Mouse (Mus musculus) cortical plate, adult 2 months (tissue): Measurements from ENCODE around the gene Parp16.

Experiments
- CTCF ChIP-seq: fragments of 200-500 bp; IDR thresholded peaks from 2 replicates; pipeline ENCODE4 v1.5.1; 2011; ENCODE audit warnings: mild to moderate bottlenecking, control low read depth, low read length; ENCODE audit not compliant: insufficient read depth; ENCODE audit errors: extremely low read depth
- POLR2A ChIP-seq: fragments of 200-500 bp; IDR thresholded peaks from 2 replicates; pipeline ENCODE4 v1.6.1; 2011; ENCODE audit warnings: mild to moderate bottlenecking, low read length, control low read depth; ENCODE audit not compliant: insufficient read depth; ENCODE audit errors: extremely low read depth

DNA sequence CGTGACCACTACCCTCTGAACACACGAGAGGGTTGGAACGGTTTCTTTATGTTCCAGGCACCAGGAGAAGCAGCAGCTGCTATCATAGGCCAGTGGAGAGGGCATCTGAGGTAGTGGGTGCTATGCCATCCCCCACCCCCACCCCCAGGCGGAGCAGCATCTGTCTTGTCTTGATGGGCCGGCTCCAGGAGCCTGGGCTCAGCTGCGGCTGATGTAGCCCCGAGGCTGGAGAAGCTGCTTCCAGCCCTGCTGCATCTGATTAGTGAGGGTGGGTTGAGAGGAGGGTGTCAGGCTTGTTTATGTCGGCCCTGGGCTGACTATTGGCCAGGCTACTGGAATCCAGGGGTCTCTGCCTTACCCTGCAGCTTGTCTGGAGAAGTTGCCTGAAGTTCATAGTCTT lies 36.1 kb downstream of the Parp16 start:
- TF ChIP-seq POLR2A, result no peak
- no peak for TF ChIP-seq CTCF
